Mouse (Mus musculus): ENCODE measurements at regions not wholly inside any gene's neighbourhood (a gene's known extent, or its start where the extent isn't known, plus 50 kb on each side); places are given as distances from the start of the nearest gene placed in this dataset.

GRCm38 (mm10) chr1:169103113-169103512 lies 428.2 kb downstream of the Nuf2 start:
- no peak overlapping the region for H3K4me2 ChIP-seq (ENCODE audit: low read depth, low read length, poor library complexity, severe bottlenecking)
- no peaks in the 10 kb centered on the region for H3K36me3 ChIP-seq (ENCODE audit: insufficient read depth, low read length)
- no peaks in the 10 kb centered on the region; the same call in 1 of the 2 replicates for H3K4me1 ChIP-seq (ENCODE audit: insufficient read depth, low read length)
- WGBS = 36% methylated on average over 2 of the region's 2 CpGs
- no peak overlapping the region for H3K27ac ChIP-seq (ENCODE audit: low read depth, low read length)
- no peak overlapping the region for H3K4me3 ChIP-seq (ENCODE audit: low read depth, low read length)
- no peak overlapping the region for H3K9ac ChIP-seq (replicated peaks; ENCODE audit: low read length, poor library complexity, severe bottlenecking)
- H3K27me3 ChIP-seq (ENCODE audit: insufficient read depth, low read length) = no peaks in the 10 kb centered on the region
- DNase-seq (ENCODE audit: low spot score) = no peak
- ATAC-seq (ENCODE audit: low FRiP score) = no peak
- no peaks in the 10 kb centered on the region for H3K9me3 ChIP-seq (ENCODE audit: low read length)
- TF ChIP-seq CTCF (IDR thresholded peaks at IDR 0.05) = peak; percentile 63

GRCm38 (mm10) chr1:169099221-169099620 lies 432.0 kb downstream of the Nuf2 start:
- Histone ChIP-seq H3K27me3 (ENCODE audit: insufficient read depth, low read length) (no peaks in the 10 kb centered on the region), H3K36me3 (ENCODE audit: insufficient read depth, low read length) (no peaks in the 10 kb centered on the region), H3K4me1 (ENCODE audit: insufficient read depth, low read length) (no peaks in the 10 kb centered on the region; the same call in 1 of the 2 replicates), H3K27ac (ENCODE audit: low read depth, low read length) (no peak overlapping the region), H3K4me3 (ENCODE audit: low read depth, low read length) (no peak overlapping the region), H3K9me3 (ENCODE audit: low read length) (no peaks in the 10 kb centered on the region), H3K4me2 (ENCODE audit: low read depth, low read length, poor library complexity, severe bottlenecking) (no peak overlapping the region), H3K9ac (replicated peaks; ENCODE audit: low read length, poor library complexity, severe bottlenecking) (no peak overlapping the region)
- WGBS = 68% methylated on average over 5 of the region's 5 CpGs
- no peak for ATAC-seq (ENCODE audit: low FRiP score)
- no peak for TF ChIP-seq CTCF (IDR thresholded peaks at IDR 0.05)
- DNase-seq (ENCODE audit: low spot score) = peak; percentile 19

GRCm38 (mm10) chr1:169096737-169097136 lies 434.5 kb downstream of the Nuf2 start:
- Histone ChIP-seq H3K9ac (replicated peaks; ENCODE audit: low read length, poor library complexity, severe bottlenecking) (no peak overlapping the region), H3K4me1 (ENCODE audit: insufficient read depth, low read length) (no peaks in the 10 kb centered on the region; the same call in 1 of the 2 replicates), H3K27me3 (ENCODE audit: insufficient read depth, low read length) (no peaks in the 10 kb centered on the region), H3K4me3 (ENCODE audit: low read depth, low read length) (no peak overlapping the region), H3K27ac (ENCODE audit: low read depth, low read length) (no peak overlapping the region), H3K36me3 (ENCODE audit: insufficient read depth, low read length) (no peaks in the 10 kb centered on the region), H3K9me3 (ENCODE audit: low read length) (no peaks in the 10 kb centered on the region), H3K4me2 (ENCODE audit: low read depth, low read length, poor library complexity, severe bottlenecking) (no peak overlapping the region)
- DNase-seq (ENCODE audit: low spot score) (no peak), ATAC-seq (ENCODE audit: low FRiP score) (no peak)
- 53% methylated on average over 5 of the region's 5 CpGs for WGBS
- TF ChIP-seq CTCF (IDR thresholded peaks at IDR 0.05) = no peak

GRCm38 (mm10) chr1:169093602-169094354 lies 437.5 kb downstream of the Nuf2 start:
- no peaks in the 10 kb centered on the region for H3K27me3 ChIP-seq (ENCODE audit: insufficient read depth, low read length)
- ATAC-seq (ENCODE audit: low FRiP score) = peak; percentile 84
- WGBS = 60% methylated on average over 3 of the region's 3 CpGs
- no peaks in the 10 kb centered on the region; the same call in 1 of the 2 replicates for H3K4me1 ChIP-seq (ENCODE audit: insufficient read depth, low read length)
- no peak overlapping the region for H3K4me3 ChIP-seq (ENCODE audit: low read depth, low read length)
- DNase-seq (ENCODE audit: low spot score) = peak; percentile 91
- peak; percentile 41; the same call in 1 of the 2 replicates for TF ChIP-seq CTCF (IDR thresholded peaks at IDR 0.05)
- no peak overlapping the region for H3K27ac ChIP-seq (ENCODE audit: low read depth, low read length)
- H3K36me3 ChIP-seq (ENCODE audit: insufficient read depth, low read length) = no peaks in the 10 kb centered on the region
- no peak overlapping the region for H3K4me2 ChIP-seq (ENCODE audit: low read depth, low read length, poor library complexity, severe bottlenecking)
- H3K9me3 ChIP-seq (ENCODE audit: low read length) = no peaks in the 10 kb centered on the region
- H3K9ac ChIP-seq (replicated peaks; ENCODE audit: low read length, poor library complexity, severe bottlenecking) = no peak overlapping the region

GRCm38 (mm10) chr1:169086032-169086431 lies 445.2 kb downstream of the Nuf2 start:
- Histone ChIP-seq H3K27me3 (ENCODE audit: insufficient read depth, low read length) (no peaks in the 10 kb centered on the region), H3K36me3 (ENCODE audit: insufficient read depth, low read length) (no peaks in the 10 kb centered on the region), H3K27ac (ENCODE audit: low read depth, low read length) (no peak overlapping the region), H3K4me1 (ENCODE audit: insufficient read depth, low read length) (no peaks in the 10 kb centered on the region), H3K9ac (replicated peaks; ENCODE audit: low read length, poor library complexity, severe bottlenecking) (no peak overlapping the region), H3K9me3 (ENCODE audit: low read length) (no peaks in the 10 kb centered on the region), H3K4me3 (ENCODE audit: low read depth, low read length) (no peak overlapping the region), H3K4me2 (ENCODE audit: low read depth, low read length, poor library complexity, severe bottlenecking) (no peak overlapping the region)
- WGBS = 47% methylated on average over 3 of the region's 3 CpGs
- no peak for TF ChIP-seq CTCF (IDR thresholded peaks at IDR 0.05)
- DNase-seq (ENCODE audit: low spot score) = peak; percentile 59
- no peak for ATAC-seq (ENCODE audit: low FRiP score)

GRCm38 (mm10) chr1:169080686-169081085 lies 450.6 kb downstream of the Nuf2 start:
- TF ChIP-seq CTCF (IDR thresholded peaks at IDR 0.05) = no peak
- Histone ChIP-seq H3K4me2 (ENCODE audit: low read depth, low read length, poor library complexity, severe bottlenecking) (no peak overlapping the region), H3K36me3 (ENCODE audit: insufficient read depth, low read length) (no peaks in the 10 kb centered on the region), H3K27me3 (ENCODE audit: insufficient read depth, low read length) (no peaks in the 10 kb centered on the region), H3K4me3 (ENCODE audit: low read depth, low read length) (no peak overlapping the region), H3K9ac (replicated peaks; ENCODE audit: low read length, poor library complexity, severe bottlenecking) (no peak overlapping the region), H3K27ac (ENCODE audit: low read depth, low read length) (no peak overlapping the region), H3K9me3 (ENCODE audit: low read length) (no peaks in the 10 kb centered on the region), H3K4me1 (ENCODE audit: insufficient read depth, low read length) (no peaks in the 10 kb centered on the region)
- ATAC-seq (ENCODE audit: low FRiP score) (no peak), DNase-seq (ENCODE audit: low spot score) (no peak)
- 88% methylated on average over 1 of the region's 1 CpGs for whole genome bisulfite sequencing
